17 mouse cellular contexts compared by ENCODE assay signal in the genomic region with DNA sequence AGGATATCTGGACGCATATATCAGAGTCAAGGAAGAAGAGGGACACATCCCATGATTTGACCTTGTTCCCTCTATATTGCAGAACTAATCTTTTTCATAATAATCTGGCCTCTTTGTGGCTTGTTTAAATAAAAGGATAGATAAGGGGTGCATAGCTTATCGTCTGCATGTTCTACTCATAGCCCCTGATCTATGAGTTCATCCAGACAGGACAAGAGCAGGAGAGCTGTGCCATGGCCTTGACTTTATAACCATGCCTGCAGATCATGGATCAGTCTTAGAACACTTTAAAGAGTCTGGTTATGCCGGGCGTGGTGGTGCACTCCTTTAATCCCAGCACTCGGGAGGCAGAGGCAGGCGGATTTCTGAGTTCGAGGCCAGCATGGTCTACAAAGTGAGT. TPM values are rescaled to one million over a fixed set of nuclear protein-coding genes. Genes with fewer than 3 reads are reported as not detected.
"Had no signal": no experiment of that assay in that cellular context is flagged by ENCODE, and none has a peak within 500 bp of the region (broad histone marks: within the 10 kb centered on the region; RNA-seq: fewer than 3 reads in every experiment).

No protein-coding gene starts in this region.

- H3K27ac ChIP-seq: neural tube, embryonic 12.5 days; neural tube, embryonic 13.5 days; neural tube, embryonic 15.5 days; stomach, embryonic 15.5 days; stomach, postnatal 0 days had no signal

- H3K9ac ChIP-seq: neural tube, embryonic 12.5 days; neural tube, embryonic 13.5 days; neural tube, embryonic 15.5 days; stomach, embryonic 15.5 days had no signal

- H3K27me3 ChIP-seq: neural tube, embryonic 12.5 days; neural tube, embryonic 13.5 days; neural tube, embryonic 15.5 days; stomach, embryonic 15.5 days had no signal

- DNase-seq: retina, postnatal 1 day; right cerebral cortex, adult 18-20 months; right cerebral cortex, postnatal 14 days; right cerebral cortex, postnatal 25 days; right cerebral cortex, postnatal 4 days; spleen, adult 18-20 months; thymus, adult 18-20 months; thymus, adult 2 months; thymus, postnatal 14 days; thymus, postnatal 25 days; thymus, postnatal 36 days; thymus, postnatal 4 days had no signal

- H3K4me2 ChIP-seq: neural tube, embryonic 12.5 days; neural tube, embryonic 13.5 days; neural tube, embryonic 15.5 days; stomach, embryonic 15.5 days had no signal

- H3K4me3 ChIP-seq: neural tube, embryonic 12.5 days; neural tube, embryonic 13.5 days; neural tube, embryonic 15.5 days; stomach, embryonic 15.5 days had no signal

- H3K36me3 ChIP-seq: neural tube, embryonic 15.5 days had no signal

- H3K9me3 ChIP-seq: neural tube, embryonic 12.5 days; neural tube, embryonic 13.5 days; neural tube, embryonic 15.5 days; stomach, embryonic 15.5 days had no signal

RNA-seq across cellular contexts. Expression of a gene that starts 34.6 kb away (rescaled TPM):
- polyA plus RNA-seq: neural tube, embryonic 13.5 days; neural tube, embryonic 15.5 days had no signal
